Mouse (Mus musculus) megakaryocyte-erythroid progenitor cell, adult 5-6 weeks (primary cell): ENCODE measurements at regions not wholly inside any gene's neighbourhood (a gene's known extent, or its start where the extent isn't known, plus 50 kb on each side); places are given as distances from the start of the nearest gene placed in this dataset.

Source experiments
- ATAC-seq: replicated peaks from 2 replicates; pipeline ENCODE4 v1.8.0; 2016; ENCODE audit warnings: mild to moderate bottlenecking, inconsistent platforms; ENCODE audit not compliant: severe bottlenecking, poor library complexity, low FRiP score, low TSS enrichment

DNA sequence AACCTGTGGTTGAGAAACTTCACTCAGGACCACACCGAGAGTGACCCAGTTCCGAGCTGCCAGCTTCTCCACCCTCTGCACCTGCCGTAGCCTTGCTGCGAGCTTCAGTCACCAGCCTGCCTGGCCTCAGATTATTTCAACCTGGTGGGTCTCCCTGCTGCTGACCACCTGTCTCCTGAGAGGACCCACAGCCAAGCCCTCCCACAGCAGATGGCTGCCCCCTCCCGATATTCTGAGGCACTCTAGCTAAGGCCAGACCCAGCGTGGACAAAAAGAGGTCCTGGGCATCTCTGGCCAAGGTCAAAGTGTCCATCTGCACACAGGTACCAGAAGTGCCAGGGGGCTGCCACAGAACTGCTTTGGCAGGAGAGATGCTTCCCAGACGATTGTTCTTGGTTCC is 162.7 kb upstream of the Ctbp2 start:
- no peak for ATAC-seq

DNA sequence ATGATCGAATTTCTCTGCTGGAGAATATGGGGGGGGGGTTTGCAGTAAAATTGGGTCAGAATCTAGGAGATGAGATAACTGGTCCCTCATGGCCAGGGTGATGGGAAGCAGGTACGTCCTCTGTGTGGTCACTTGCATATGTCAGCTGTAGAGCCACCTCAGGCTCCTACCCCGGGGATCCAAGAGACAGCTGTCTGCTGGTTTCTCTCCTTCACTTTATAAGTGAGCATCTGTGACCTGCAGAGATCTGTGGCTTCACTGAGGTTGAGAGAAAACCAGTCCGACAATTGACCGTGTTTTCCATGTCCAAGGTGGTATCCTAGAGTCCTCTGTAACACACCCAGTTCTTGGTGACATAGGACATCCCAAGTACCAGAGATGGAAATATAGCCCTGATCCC is 162.1 kb upstream of the Ctbp2 start:
- ATAC-seq: no peak

DNA sequence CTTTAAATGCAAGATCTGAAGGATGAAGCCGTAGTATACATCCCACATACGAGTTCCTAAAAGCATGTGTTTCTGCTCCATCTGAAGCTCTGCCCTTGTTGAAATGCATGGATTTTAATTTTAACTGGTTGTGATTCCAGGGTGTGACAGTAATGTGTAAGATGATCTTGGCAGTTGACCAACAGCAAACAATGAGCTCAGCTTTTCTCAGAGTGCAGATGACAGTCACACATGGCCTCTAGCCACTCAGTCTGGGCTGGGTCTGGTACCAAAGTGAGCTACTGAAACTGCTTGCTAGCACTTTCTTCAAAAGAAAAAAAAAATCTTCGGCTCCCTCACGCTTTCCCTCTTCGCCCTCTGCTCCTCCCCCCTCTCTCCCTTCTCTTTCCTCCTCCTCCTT is 138.0 kb upstream of the Ctbp2 start:
- no peak for ATAC-seq

DNA sequence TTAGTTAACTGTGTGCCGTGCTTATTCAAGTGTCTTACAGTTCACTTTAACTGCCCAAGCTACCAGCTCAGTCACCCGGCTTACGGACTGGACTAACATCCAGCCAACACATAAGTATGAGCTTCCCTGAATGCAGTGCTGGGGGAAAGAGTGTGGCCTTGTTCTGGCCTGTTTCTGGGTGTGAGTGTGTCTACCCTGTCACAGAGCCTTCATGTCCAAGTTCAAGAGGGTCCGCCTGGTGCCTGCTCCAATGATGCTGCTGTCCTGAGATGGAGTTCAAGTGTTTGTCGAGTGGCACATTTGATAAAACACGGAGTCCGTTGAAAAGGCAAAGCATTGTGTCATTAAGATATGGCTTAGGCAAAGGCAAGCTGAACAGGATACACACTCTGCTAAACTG is 135.0 kb upstream of the Ctbp2 start:
- no peak for ATAC-seq

DNA sequence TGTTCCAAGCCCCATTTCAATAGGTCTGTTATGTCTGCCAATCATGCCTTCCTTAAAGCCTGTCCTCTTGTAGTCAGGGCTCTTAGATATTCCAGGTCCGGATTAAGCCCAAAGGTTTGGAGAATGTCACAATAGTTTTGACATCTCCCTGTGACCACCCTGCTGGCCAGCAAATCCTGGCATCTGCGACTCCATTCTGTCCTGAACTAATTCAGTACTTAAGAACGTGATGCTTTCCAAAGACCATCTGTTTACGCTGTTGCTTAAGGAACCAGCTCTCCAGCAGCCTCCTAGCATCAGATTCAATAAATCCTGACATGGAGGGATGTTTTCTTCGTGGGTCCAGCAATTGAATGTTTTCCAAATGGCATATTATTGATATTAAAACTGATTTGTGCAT is 132.7 kb upstream of the Ctbp2 start:
- ATAC-seq: no peak

DNA sequence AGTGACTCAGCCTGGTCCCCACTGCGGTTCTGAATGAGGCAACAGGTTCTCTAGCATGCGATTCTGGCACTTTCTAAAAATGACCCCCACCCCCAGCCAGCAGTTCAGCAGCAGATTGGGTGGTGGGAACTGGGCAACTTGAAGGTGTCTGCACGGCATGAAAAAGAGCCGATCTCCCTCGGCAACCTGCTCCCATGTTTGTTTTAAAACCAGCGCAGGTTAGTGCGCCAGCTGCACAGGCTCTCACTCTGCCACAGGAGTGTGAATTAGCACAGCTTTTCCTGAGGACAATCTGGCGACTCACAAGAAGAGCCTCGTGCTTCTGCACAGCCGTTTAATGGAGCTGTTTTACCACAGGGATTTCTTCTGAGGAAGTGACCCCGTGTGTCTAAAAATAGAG is 120.4 kb upstream of the Ctbp2 start:
- ATAC-seq: no peak

DNA sequence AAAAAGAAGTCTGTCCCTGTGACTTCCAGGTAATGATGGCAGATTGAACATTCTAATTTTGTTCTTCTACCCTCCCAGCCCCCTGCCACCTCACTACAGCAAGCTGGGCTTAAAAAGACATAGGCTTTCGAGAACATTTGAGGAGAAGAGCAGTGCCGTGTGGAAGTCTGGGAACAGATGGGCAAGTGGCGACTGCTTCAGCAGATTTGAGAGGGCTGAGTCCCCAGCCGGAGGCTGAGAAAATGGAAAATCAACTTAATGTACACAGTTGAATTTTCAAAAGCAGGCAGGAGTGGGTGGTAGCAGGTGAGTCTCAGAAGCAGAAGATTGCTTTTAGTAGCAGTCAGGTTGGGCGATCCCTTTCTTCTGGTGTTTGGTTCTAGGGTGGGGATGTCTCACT is 110.2 kb upstream of the Ctbp2 start:
- no peak for ATAC-seq

DNA sequence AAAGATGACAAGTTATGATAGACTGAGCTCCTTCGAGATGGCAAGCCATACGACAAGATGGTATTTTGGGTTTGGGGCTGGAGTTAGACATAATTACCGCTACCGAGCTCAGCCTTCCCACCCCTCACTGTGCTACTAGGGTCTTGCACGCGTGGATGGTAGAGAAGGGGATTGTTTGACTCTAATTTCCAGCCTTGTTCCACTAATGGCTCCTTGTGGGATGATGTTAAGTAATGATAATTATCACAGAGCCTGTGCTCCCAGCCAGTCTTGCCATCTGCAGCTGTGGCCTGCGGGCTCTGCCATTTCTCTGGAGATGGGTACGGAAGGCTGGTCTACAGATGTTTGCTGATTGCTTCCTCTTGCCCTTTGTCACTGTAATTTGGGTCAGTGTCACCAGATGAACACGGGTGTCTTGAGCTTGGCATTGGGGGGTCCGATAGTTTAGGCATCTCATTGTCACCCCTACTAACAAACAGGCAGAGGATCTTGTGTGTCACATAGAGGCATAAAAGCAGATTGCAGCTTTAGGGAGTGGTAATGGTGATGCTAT is 108.8 kb upstream of the Ctbp2 start:
- no peak for ATAC-seq

DNA sequence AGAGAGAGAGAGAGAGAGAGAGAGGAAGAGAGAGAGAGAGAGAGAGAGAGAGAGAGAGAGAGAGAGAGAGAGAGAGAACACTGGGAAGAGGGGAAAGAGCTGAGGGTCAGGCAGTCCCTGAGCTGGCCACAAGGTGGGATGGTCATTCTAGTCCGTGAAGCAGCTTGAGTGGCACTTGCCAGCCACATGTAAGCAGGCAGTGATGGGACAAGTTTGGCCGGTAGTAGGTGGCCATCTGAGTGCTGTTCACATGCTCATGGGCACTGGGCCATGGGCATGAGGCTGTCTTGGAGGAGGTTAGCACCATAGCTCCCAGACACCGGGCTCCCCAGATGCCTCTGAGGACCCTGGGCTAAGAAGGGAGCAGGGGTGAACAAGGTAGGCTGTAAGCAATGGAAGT is 106.7 kb upstream of the Ctbp2 start:
- no peak for ATAC-seq

DNA sequence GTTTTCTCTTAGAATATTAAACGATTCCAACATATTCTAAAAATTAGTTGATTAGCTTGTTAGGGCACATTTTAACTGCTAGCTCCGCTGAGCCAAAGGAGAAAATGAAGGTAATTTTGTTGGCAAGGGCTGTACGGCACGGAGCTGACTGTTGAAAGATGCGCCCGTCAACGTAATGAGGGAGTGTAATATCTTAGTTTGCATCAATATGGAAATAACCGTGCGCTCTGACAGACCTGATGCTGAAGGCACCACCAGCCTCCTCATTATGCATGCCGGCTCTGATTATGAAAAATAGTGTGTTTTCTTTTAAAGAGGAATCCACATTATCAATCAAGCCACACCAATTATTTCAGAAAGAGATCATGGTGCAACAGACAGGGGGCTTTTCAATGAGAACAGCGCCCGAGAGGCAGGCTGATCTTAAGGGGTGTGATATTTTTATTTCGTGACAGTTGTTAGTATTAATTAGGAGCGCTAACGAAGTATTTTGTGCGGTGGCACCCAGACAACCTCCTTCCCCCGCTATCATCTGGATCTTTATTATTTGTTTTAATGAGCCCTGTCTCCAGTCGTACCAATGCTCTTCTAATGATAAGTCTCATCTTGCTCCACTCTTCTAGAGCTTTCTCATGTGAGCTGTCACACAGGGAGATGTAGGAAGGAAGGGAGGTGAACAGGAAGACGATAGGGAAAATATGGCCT is 99.9 kb upstream of the Ctbp2 start:
- no peak for ATAC-seq

DNA sequence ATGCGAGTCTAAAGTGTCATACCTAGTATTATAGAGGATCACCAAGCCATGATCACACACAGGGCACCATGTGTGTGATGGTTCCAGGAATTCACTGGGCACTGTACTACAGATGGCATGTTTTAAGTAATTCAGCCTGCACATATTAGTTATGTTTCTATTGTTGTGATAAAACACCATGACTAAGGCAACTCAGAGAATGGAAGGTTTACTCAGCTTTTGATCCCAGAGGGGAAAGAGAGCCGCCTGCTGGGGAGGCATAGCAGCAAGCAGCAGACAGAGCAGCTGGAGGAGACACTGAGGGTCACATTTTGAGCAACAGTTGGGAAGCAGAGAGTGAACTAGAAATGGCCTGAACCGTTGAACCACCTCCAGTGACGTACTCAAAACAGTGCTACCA is 88.2 kb upstream of the Ctbp2 start:
- ATAC-seq: no peak

DNA sequence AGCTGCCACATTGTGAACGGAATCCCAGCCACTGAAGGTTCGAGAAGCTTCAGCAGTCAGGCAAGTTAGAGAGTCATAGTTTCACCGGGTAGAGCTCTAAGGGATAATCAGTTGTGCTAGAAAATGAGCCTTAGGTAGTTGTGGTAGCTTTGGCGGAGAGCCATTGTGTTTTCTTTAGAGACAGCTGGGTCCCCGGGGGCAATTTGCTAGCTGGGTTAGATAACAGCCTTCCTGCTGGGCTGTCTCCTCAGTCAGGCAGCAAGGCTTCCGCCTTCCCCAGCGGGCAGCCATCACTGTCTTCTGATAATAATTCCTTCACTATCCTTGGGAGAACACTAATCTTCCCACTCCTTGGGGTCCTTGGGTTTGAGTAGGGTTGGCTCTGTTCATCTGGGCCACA is 81.5 kb upstream of the Ctbp2 start:
- ATAC-seq: 0 out of 2 replicates have a peak, but pooled peaks have one; percentile 37

DNA sequence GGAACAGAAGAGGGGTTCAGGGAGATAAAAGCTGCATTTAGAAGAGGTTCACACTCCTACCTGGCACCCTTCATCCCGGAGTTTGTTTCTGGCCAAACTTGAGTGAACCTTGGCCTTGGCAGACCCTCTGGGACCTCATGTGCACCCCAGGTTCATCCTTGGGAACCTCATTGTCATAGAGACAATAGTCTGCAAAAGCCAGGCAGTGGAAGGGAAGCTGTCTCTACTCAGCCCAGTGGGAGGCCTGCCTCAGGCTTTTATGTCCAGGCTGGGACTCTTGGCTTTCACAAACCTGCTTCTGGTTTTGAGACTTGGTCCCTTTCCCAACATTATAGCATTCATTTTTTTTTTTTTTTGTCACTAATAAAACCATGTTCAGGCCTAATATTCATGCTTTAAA is 80.3 kb upstream of the Ctbp2 start:
- ATAC-seq: no peak

DNA sequence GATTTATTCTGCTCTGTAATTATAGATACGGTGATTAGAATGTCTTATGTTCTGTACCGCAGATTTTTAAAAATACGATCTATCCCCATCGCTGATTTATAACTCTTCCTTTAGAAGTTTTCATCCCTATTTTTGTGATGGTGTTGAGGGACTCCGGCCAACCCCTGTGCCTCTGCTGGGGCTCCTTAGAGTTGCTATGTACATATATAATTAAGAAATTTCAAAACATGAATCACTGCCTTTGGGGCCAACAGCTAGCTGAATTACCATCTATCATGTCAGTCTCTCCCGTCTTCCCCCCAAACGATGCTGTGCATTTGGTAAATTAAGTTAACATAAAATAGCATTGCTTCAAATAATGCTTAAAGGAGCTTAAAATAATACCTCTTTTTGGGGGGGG is 79.8 kb upstream of the Ctbp2 start:
- ATAC-seq: no peak

DNA sequence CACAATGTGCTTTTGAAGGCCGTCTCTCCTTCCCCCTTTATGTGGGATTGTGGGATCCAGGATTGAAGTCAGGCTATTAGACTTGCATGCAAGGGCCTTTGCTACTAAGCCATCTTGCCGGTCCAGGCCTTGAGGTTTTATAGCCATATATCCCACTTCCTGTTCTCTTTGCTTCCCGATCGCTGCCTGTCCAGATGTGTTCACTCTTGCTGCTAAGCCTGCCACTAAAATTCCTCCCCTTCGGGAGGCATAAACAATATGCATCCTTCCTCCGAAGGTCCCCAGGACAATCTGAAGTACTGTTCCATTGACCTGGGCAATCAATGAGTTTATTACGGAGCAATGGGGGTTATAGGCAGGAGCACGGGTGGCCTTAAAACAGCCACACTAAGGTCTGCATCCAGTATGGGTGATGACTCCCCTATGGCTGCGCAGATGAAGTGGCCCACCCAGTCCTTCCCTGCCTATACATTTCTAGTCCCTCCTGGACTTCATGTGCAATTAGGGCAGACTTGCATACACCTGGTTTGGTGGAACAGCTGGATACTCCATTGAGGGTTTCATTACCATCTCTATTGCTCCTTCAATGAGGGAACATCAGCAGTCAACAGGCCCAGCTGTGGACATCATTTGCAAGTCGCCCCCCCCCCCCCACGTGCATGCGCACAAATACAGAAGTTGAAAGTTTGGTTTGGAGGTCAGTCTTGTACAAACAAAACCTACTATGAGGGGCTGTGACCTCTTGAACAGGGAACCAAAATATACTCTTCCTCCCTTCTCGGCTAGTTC is 78.1 kb upstream of the Ctbp2 start:
- no peak for ATAC-seq

DNA sequence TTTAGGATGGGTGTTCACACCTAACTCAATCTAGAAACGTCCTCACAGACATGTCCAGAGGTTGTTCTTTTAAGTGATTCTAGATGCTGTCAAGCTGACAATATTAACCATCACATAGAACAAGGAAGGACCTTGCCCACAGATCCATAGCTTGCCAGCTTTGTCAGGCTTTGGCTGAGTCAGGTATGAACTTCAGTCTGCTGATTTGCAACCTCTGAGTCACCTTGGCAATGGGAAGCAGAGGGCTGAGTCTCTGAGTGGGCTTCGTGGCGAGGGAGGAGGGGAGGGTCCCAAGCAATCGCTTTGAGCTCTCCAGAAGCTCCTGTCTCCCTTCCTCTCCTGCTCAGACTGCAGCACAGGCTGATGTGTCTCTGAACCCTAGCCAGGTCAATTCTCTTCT is 74.9 kb upstream of the Ctbp2 start:
- ATAC-seq: no peak

DNA sequence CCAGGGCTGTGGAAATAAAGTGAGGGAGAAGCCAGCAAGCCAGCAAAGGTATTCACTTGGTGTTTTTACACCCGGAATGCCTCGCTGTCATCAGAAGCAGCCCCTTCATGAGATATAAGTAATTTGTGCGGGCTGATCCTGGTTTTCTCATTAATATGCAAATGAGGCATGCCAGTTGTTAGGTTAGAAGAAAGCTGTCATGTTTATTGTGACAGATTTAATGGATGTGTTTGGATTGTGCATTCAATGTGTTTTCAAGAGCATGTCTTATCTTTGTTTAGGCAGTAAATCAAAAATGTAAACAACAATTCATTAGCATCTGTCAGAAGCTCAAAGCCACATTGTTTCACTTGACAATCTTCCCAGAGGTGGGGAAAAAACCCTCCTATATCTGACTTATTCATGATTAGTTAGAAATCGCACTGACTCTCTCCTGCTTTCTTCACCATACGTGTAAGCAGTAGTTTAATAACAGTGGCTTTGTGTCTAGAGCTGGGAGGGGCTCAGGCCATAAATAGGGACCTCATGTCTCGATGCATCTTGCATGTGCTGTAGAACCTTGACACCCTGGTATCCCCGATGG is 65.8 kb upstream of the Ctbp2 start:
- no peak for ATAC-seq

DNA sequence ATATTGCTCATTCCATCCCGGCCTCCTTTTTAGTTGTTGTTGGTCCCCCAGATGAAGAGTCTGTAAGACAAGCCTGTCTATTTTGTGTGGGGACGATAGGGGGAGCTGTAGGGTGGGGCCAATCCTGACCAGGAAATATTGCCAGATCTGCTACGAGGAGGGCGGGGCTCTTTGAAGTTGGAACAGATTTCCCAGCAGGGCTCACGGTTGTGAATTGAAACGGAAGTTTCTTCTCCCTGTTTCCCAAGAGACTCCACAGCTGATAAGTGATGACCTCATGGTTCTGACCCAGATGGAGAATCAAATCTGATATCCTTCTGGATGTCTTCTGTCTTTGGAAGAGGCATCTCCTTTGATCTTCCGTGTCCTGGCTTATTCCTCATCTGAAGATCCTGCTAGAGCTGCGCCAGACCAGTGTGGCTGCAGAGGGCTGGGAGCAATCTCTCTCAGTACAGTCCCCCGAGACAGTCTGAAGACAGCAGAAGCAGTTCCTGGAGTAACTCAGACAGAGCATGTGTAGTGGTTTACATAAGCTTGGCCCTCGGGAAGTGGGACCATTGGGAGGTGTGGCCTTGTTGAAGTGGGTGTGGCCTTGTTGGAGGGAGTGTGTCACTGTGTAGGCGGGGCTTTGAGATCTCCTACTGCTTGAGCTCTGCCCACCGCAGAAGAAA is 61.9 kb upstream of the Ctbp2 start:
- peak; percentile 67 for ATAC-seq

DNA sequence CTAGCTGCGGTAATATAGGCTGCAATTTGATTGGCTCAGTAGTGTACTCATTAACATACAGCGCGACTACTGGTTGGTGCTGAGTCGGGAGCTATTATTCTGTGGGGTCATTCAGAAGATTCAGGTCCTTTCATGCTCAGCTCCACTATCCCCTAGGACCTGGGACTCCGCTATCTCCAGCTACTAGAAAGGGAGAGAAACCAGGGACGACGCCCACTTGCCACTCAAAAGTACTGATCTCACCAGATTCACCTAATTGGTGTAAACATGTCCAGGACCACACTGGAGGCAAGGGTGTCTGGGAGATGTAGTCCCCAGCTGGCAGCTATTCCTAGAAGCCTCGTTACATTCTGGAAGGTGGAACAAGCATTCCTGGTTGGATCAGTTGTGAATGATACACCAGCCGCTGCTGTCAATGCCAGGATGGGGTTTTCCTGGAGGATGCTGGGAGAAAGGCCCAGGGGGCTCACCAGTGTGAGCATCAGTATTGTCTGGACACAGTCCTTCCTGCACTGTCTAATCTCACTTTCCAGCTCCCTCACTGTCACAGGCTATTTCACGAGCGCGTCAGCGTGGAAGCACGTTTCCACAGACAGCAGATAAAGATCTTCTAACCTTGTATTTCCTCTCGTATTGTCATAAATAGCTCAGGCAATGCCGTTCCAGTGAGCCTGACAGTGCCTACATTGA is 60.9 kb upstream of the Ctbp2 start:
- no peak for ATAC-seq

DNA sequence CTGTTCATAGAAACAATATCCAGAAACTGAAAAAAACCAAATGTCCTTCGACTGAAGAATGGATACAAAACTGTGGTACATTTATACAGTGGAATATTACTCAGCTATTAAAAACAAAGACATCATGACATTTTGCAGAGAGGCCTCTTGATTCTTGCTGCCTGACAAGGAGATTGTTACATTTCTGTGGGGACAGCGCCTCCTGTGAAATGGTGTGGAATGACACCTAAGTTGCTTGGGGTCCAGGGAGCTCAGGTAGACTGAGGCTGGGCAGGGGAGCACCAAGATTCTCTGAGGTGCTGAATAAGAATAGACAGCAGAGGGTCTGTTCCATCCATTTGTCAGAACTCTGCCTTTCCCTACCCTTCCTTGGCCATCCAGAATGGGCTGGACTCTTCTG is 57.2 kb upstream of the Ctbp2 start:
- ATAC-seq: no peak
